Mouse (Mus musculus): Measurements from ENCODE around the gene Hivep3. TPM values are rescaled to one million over a fixed set of nuclear protein-coding genes. Genes with fewer than 3 reads are reported as not detected.
A peak's percentile ranks its signal among the peaks of the same experiment; 100 is the strongest.

The Hivep3 gene
- total and polyA plus RNA-seq, 3 experiments: 14.4 to 32.3 (median 21.2) TPM

GRCm38 (mm10) chr4:120009151-120009550, 275.6 kb downstream of the Hivep3 start:
- dilution Hi-C loops (cut with MboI; ENCODE audit: extremely low pct_ligation_motif_present, extremely low pct_unique_long_range_greater_than_20kb, low sequenced_read_pairs): no loop called here
- Histone ChIP-seq H3K9ac (ENCODE audit: insufficient read depth, low read depth) (no peak overlapping the region), H3K9me3 (replicated peaks; ENCODE audit: low read length) (no peaks in the 10 kb centered on the region), H3K27ac (ENCODE audit: insufficient read depth, low read depth) (no peak overlapping the region), H3K27me3 (replicated peaks) (no peaks in the 10 kb centered on the region), H3K4me2 (ENCODE audit: insufficient read depth, low read depth, poor library complexity, severe bottlenecking) (no peak overlapping the region), H3K4me3 (replicated peaks in 1 of 3; ENCODE audit: low read depth in 2 of 3, low read length in 2 of 3, poor library complexity in 1 of 3) (no peak overlapping the region), H3K4me1 (ENCODE audit: control insufficient read depth in 1 of 2, insufficient read depth in 2 of 2) (peaks cover 44 to 98% of the 10 kb centered on the region in 2 experiments), H3K36me3 (replicated peaks in 1 of 2; ENCODE audit: control insufficient read depth in 1 of 2, insufficient read depth in 1 of 2, low read length in 1 of 2) (no peaks in the 10 kb centered on the region), H3K79me2 (replicated peaks; ENCODE audit: control insufficient read depth, extremely low read depth, insufficient read depth, poor library complexity, severe bottlenecking) (no peaks in the 10 kb centered on the region)
- in situ Hi-C loops (cut with MboI; ENCODE audit: low pct_ligation_motif_present, low pct_unique_long_range_greater_than_20kb, low sequenced_read_pairs): no loop called here
- no peak for TF ChIP-seq RAD21 (IDR thresholded peaks at IDR 0.05; ENCODE audit: low read depth, low read length)
- TF ChIP-seq BHLHE40 (IDR thresholded peaks at IDR 0.05; ENCODE audit: low read depth, low read length): no peak
- TF ChIP-seq ZKSCAN1 (IDR thresholded peaks at IDR 0.05; ENCODE audit: borderline replicate concordance, low read depth, low read length): no peak
- no peak for TF ChIP-seq TBP (conservative IDR thresholded peaks at IDR 0.05; ENCODE audit: low read depth, low read length)
- TF ChIP-seq JUND (conservative IDR thresholded peaks at IDR 0.05; ENCODE audit: low read depth, low read length): no peak
- TF ChIP-seq MAX (IDR thresholded peaks at IDR 0.05; ENCODE audit: low read length): no peak
- no peak for TF ChIP-seq NELFE (IDR thresholded peaks at IDR 0.05; ENCODE audit: low read depth, low read length)
- no peak for TF ChIP-seq PAX5 (IDR thresholded peaks at IDR 0.05; ENCODE audit: low read length)
- TF ChIP-seq MEF2A (IDR thresholded peaks at IDR 0.05; ENCODE audit: borderline replicate concordance, low read depth, low read length): no peak
- no peak for TF ChIP-seq GABPA (IDR thresholded peaks at IDR 0.05; ENCODE audit: insufficient replicate concordance, low read depth, low read length)
- TF ChIP-seq ZNF384 (IDR thresholded peaks at IDR 0.05; ENCODE audit: low read depth, low read length): no peak
- no peak for TF ChIP-seq RCOR1 (conservative IDR thresholded peaks at IDR 0.05; ENCODE audit: low read depth, low read length)
- TF ChIP-seq SIN3A (IDR thresholded peaks at IDR 0.05; ENCODE audit: low read length): no peak
- no peak for TF ChIP-seq UBTF (IDR thresholded peaks at IDR 0.05; ENCODE audit: low read depth, low read length)
- TF ChIP-seq USF1 (IDR thresholded peaks at IDR 0.05; ENCODE audit: low read depth, low read length): no peak
- no peak for TF ChIP-seq KAT2A (IDR thresholded peaks at IDR 0.05; ENCODE audit: insufficient replicate concordance, low read length)
- no peak for TF ChIP-seq MAZ (IDR thresholded peaks at IDR 0.05; ENCODE audit: low read depth, low read length)
- DNase-seq (ENCODE audit: extremely low read depth): no peak

- Histone ChIP-seq H3K4me3 (replicated peaks in 1 of 3; ENCODE audit: low read depth in 2 of 3, low read length in 2 of 3, poor library complexity in 1 of 3) (peak overlapping the region in 1 of 3 experiments; percentile 3), H3K27ac (ENCODE audit: insufficient read depth, low read depth) (peak overlapping the region; percentile 12; the same call in 1 of the 2 replicates), H3K4me1 (ENCODE audit: control insufficient read depth in 1 of 2, insufficient read depth in 2 of 2) (peaks cover 42 to 92% of the 10 kb centered on the region in 2 experiments), H3K9ac (ENCODE audit: insufficient read depth, low read depth) (no peak overlapping the region), H3K79me2 (replicated peaks; ENCODE audit: control insufficient read depth, extremely low read depth, insufficient read depth, poor library complexity, severe bottlenecking) (no peaks in the 10 kb centered on the region), H3K27me3 (replicated peaks) (no peaks in the 10 kb centered on the region), H3K4me2 (ENCODE audit: insufficient read depth, low read depth, poor library complexity, severe bottlenecking) (no peak overlapping the region), H3K36me3 (replicated peaks in 1 of 2; ENCODE audit: control insufficient read depth in 1 of 2, insufficient read depth in 1 of 2, low read length in 1 of 2) (no peaks in the 10 kb centered on the region), H3K9me3 (replicated peaks; ENCODE audit: low read length) (no peaks in the 10 kb centered on the region)
- in situ Hi-C loops (cut with MboI; ENCODE audit: low pct_ligation_motif_present, low pct_unique_long_range_greater_than_20kb, low sequenced_read_pairs): no loop called here
- dilution Hi-C loops (cut with MboI; ENCODE audit: extremely low pct_ligation_motif_present, extremely low pct_unique_long_range_greater_than_20kb, low sequenced_read_pairs): no loop called here
- TF ChIP-seq NELFE (IDR thresholded peaks at IDR 0.05; ENCODE audit: low read depth, low read length) (no peak), TCF12 (IDR thresholded peaks at IDR 0.05; ENCODE audit: low read depth, low read length) (peak; percentile 73), RCOR1 (conservative IDR thresholded peaks at IDR 0.05; ENCODE audit: low read depth, low read length) (no peak), BHLHE40 (IDR thresholded peaks at IDR 0.05; ENCODE audit: low read depth, low read length) (peak; percentile 56), ELF1 (IDR thresholded peaks at IDR 0.05; ENCODE audit: low read depth, low read length) (peak; percentile 58), CHD1 (IDR thresholded peaks at IDR 0.05; ENCODE audit: low read depth, low read length) (no peak), ZMIZ1 (IDR thresholded peaks at IDR 0.05; ENCODE audit: low read depth, low read length) (no peak), PAX5 (IDR thresholded peaks at IDR 0.05; ENCODE audit: low read length) (no peak), ZKSCAN1 (IDR thresholded peaks at IDR 0.05; ENCODE audit: borderline replicate concordance, low read depth, low read length) (no peak), RAD21 (IDR thresholded peaks at IDR 0.05; ENCODE audit: low read depth, low read length) (no peak; the same call in 1 of the 2 replicates), MEF2A (IDR thresholded peaks at IDR 0.05; ENCODE audit: borderline replicate concordance, low read depth, low read length) (0 out of 2 replicates have a peak, but pooled peaks have one; percentile 35), ETS1 (conservative IDR thresholded peaks at IDR 0.05; ENCODE audit: low read depth, low read length) (peak; percentile 79), USF2 (conservative IDR thresholded peaks at IDR 0.05; ENCODE audit: low read depth, low read length) (peak; percentile 62), MAX (IDR thresholded peaks at IDR 0.05; ENCODE audit: low read length) (peak; percentile 93), POLR2A (IDR thresholded peaks at IDR 0.05; ENCODE audit: low read depth, low read length) (peak; percentile 59), HCFC1 (IDR thresholded peaks at IDR 0.05; ENCODE audit: low read depth, low read length) (peak; percentile 15; the same call in 1 of the 2 replicates), ZNF384 (IDR thresholded peaks at IDR 0.05; ENCODE audit: low read depth, low read length) (no peak), USF1 (IDR thresholded peaks at IDR 0.05; ENCODE audit: low read depth, low read length) (peak; percentile 86), TBP (conservative IDR thresholded peaks at IDR 0.05; ENCODE audit: low read depth, low read length) (no peak), MYC (IDR thresholded peaks at IDR 0.05; ENCODE audit: low read depth, low read length) (0 out of 2 replicates have a peak, but pooled peaks have one; percentile 23)
- DNase-seq (ENCODE audit: extremely low read depth): peak; percentile 71
Measured at GRCm38 (mm10) chr4:120011788-120012187, 278.2 kb downstream of the Hivep3 start.
